Mouse (Mus musculus): ENCODE data around the gene Zfyve1. TPM values are rescaled to one million over a fixed set of nuclear protein-coding genes. Genes with fewer than 3 reads are reported as not detected.

Zfyve1 gene
- polyA plus RNA-seq, 1 experiment = 16.8 TPM

- TF ChIP-seq GATA1 (IDR thresholded peaks at IDR 0.05; ENCODE audit: low read length) = no peak
These were observed 53.0 kb downstream of the Zfyve1 start for GRCm38 (mm10) chr12:83543997-83544396.

GRCm38 (mm10) chr12:83536039-83536438 lies 61.0 kb downstream of the Zfyve1 start:
- TF ChIP-seq GATA1 (IDR thresholded peaks at IDR 0.05; ENCODE audit: low read length) = no peak

DNA sequence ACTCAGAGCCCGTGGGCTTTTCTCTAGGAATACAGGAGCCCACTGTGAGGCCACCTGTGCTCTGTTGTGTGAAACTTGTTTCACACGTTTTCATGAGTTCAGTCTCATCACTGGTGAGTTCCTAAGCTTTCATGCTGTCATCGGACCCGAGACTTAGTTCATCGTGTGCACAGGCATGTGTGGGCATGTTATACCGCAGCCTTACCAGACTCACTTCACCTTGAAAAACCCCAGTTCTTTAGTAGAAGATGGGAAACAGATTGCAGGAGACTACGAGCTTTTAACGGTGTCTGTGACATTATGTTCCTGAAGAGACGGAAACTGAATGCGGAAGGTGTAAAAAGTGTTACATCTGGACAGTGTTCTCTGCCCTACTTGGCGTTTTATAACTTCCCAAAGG lies 61.6 kb downstream of the Zfyve1 start:
- TF ChIP-seq GATA1 (IDR thresholded peaks at IDR 0.05; ENCODE audit: low read length) = no peak

DNA sequence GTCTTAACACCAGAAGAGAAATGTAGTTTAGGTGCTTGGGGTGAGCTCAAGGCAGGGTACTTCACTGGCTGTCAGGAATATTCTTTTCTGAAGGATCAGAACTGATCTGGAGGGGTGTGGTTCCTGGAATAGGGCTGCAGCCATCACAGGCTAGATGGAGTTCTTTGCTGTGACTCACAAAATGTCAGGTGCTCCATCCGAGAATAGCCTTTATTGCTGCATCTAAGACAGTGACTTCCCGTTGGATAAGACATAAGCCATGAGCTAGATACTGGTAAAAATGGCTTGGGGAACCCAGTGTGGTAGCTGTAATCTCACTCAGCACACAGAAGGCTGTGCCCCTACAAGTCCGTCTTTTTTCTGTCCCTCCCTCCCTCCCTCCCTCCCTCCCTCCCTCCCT lies 62.8 kb downstream of the Zfyve1 start:
- no peak for TF ChIP-seq GATA1 (IDR thresholded peaks at IDR 0.05; ENCODE audit: low read length)

- TF ChIP-seq GATA1 (IDR thresholded peaks at IDR 0.05; ENCODE audit: low read length) = no peak
These were observed 64.1 kb downstream of the Zfyve1 start for GRCm38 (mm10) chr12:83532966-83533365.

DNA sequence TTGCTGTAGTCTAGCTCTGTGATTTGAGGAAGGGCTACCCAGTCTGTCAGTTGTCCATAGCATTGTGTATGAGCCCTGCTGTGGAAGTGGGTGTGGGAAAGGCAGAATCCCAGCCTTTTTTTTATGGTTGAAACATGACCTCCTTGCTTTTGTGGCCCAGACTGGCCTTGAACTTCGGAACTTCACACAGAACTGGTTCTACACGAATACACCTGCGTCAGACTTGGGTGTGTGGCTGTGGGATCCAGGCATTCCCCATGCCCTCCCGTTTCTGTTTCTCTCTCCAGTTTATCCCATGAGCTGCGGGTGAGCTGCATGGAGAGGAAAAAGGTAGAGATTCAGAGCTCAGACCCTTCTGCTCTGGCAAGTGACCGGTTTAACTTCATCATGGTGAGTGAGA lies 65.0 kb downstream of the Zfyve1 start:
- TF ChIP-seq GATA1 (IDR thresholded peaks at IDR 0.05; ENCODE audit: low read length) = no peak

- TF ChIP-seq GATA1 (IDR thresholded peaks at IDR 0.05; ENCODE audit: low read length) = no peak
These were observed 68.4 kb downstream of the Zfyve1 start for GRCm38 (mm10) chr12:83528665-83529064.

- no peak for TF ChIP-seq GATA1 (IDR thresholded peaks at IDR 0.05; ENCODE audit: low read length)
These were observed 69.2 kb downstream of the Zfyve1 start for GRCm38 (mm10) chr12:83527816-83528215.

DNA sequence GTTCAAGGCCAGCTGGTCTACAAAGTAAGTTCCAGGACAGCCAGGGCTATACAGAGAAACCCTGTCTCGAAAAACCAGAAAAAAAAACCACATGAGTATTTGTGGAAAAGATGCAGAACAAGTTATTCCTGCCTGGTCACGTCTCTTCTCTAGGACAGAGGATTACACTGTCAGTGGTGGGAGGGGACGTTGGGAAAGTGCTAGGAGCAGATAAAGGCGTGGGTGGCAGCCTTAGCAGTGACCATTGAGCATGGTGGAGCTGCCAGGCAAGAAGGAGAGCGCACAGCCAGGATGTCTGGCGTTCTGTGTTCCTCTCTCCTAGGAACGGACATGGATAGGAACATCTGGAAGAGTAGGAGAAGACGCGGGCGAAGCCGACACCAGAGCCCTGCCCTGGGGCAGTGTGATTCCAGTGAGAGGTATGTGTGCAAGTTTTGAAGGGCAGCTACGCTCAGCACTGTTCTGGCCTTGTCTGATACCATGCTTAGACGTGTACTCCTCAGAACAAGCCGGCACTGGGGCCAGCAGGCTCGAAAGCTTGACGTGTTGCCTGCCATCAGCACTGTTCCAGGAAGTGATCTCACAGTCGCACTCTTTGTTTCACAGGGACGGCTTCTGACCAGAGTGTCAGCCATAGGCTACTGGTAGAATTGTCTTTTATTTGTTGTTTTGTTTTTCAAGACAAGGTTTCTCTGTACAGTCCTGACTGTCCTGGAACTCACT lies 71.0 kb downstream of the Zfyve1 start:
- no peak for TF ChIP-seq GATA1 (IDR thresholded peaks at IDR 0.05; ENCODE audit: low read length)

DNA sequence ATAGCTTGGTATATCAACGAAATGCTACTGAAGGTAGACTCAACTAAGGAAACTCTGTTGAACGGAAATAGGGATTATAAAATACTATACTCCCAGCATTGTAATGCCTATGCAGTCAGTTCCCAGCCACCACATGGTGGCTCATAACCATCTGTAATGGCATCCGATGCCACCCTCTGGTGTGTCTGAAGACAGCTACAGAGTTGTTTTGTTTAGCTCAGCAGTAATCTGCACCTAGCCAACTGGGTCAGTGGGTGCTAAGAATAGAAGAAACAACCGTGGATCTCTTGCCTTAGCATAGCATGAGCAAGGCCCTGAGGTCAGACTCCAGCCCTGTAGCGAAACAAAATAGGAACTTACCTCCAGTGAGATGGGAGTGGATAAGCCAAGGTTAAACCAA lies 72.7 kb downstream of the Zfyve1 start:
- TF ChIP-seq GATA1 (IDR thresholded peaks at IDR 0.05; ENCODE audit: low read length) = no peak

DNA sequence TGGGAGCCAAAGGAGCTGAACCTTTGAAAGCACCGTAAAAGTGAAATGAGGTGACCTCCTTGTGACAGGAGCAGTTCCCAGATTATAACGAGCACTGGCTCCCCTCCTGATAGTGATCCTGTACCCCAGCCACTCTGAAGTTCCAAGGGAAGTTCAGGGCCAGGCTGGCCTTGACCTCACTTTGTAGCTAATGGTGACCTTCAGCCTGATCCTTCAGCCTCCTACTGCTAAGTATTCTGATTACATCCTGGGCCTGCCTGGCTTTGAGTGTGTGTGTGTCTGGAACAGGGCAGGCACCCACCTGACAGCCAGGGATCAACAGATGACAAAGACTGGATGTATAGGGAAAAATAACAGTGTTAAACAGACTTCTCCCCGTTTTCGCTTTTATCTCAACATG lies 73.1 kb downstream of the Zfyve1 start:
- TF ChIP-seq GATA1 (IDR thresholded peaks at IDR 0.05; ENCODE audit: low read length) = no peak

- TF ChIP-seq GATA1 (IDR thresholded peaks at IDR 0.05; ENCODE audit: low read length) = no peak
These were observed 74.0 kb downstream of the Zfyve1 start for GRCm38 (mm10) chr12:83523056-83523455.

DNA sequence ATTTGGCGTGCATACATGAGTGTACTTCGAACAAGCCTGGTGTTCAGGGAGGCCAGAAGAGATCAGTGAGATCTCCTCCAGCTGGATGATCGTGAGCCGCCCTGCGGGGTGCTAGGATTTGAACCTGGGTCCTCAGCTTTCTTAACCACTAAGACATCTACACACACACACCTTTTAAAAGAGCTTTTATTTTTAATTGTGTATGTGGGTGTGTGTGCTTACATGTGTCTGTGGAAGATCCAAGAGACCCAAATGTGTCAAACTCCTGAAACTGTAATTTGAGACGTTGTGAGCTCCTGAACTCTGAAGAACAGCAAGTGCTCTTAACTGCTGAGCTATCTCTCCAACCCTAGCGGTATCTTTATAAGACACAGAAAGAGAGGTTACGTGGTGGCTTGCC lies 75.9 kb downstream of the Zfyve1 start:
- no peak for TF ChIP-seq GATA1 (IDR thresholded peaks at IDR 0.05; ENCODE audit: low read length)

DNA sequence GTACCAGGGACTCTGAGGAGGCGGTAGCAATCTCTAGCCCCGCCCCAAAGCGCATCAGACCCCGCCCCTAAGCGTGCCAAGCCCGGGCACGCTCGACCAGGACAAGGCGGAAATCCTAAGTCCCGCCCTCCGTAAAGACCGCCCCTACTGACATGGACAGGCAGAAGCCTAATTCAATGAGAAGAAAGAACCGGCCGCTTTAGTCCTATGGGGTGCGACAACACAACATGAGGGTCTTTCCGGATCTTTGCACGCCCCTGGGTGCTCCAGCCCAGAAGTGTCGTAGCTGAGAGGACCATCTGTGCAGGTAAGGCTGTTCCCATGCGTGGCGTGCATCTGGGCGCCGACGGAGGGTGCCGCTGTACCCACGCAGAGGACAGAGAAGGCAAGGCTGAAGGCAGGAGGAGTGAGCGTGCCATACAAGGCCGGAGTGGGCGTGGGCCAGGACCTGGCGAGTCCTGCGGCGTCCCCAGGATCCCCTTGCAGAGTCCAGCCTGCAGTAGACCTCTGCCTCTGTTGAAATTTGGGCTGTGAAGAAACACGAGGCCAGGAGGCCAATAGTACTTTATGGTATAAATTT lies 76.6 kb downstream of the Zfyve1 start, which contains the start of gene Dcaf4:
Gene Dcaf4, plus strand, starts transcription at position 156 of the 580 bp plus-strand sequence.
- no peak for TF ChIP-seq GATA1 (IDR thresholded peaks at IDR 0.05; ENCODE audit: low read length)

DNA sequence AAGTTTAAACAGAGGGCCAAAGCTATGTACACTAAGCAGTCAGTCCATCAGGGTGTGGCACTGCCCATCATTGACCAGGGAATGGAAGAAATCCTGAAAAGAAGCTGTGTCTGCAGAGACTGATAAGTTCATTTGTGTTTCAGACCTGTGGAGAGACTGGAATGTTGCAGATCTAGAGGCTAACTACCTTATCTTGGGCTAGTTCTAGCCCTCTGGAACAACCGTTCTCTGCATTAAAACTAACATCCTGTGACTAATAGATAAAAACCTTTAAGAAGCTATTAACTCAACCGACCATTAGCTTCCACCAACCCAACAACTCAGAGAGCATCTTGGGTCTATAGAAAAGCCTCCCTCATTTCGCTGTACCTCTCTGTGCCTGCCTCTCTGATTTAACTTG lies 79.4 kb downstream of the Zfyve1 start:
- TF ChIP-seq GATA1 (IDR thresholded peaks at IDR 0.05; ENCODE audit: low read length) = peak; percentile 70

DNA sequence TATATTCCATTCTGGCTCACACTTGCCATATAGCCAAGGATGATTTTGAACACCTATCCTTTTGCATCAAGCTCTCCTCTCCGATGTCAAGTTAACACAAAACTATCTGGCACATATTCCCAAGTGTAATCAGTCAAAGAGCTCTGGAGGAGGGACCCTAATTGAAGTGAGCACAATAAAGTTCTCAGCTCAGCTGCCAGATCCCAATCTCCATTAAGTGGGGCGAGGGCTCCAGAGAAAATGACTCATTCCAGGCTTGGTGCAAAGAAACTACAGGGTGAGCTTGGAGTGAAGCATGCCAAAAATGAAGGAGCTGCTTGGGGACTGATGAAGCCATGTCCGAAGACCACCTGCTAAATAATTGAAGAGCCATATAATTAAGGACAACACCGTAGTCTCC lies 82.8 kb downstream of the Zfyve1 start:
- no peak for TF ChIP-seq GATA1 (IDR thresholded peaks at IDR 0.05; ENCODE audit: low read length)

- no peak for TF ChIP-seq GATA1 (IDR thresholded peaks at IDR 0.05; ENCODE audit: low read length)
These were observed 83.8 kb downstream of the Zfyve1 start for GRCm38 (mm10) chr12:83513185-83513584.

Data from G1E-ER4 (cell line).